Mouse (Mus musculus) lung, embryonic 16.5 days (tissue): Measurements from ENCODE around the gene Sbno2. TPM values are rescaled to one million over a fixed set of nuclear protein-coding genes. Genes with fewer than 3 reads are reported as not detected.
A peak's percentile ranks its signal among the peaks of the same experiment; 100 is the strongest.

Source experiments
- ATAC-seq: fragments of 200-750 bp; cut with Nextera tagmentation; 2 replicates; pipeline ENCODE4 v1.8.0; 2017; ENCODE audit warnings: low read depth, mild to moderate bottlenecking, moderate library complexity
- H3K27ac ChIP-seq: fragments of 300-500 bp; sonication (generic); 2 replicates; pipeline ENCODE4 v1.5.1; 2014; ENCODE audit warnings: mild to moderate bottlenecking, control low read depth, low read length
- H3K27me3 ChIP-seq: fragments of 300-500 bp; sonication (generic); 2 replicates; pipeline ENCODE4 v1.6.1; 2014; ENCODE audit warnings: low read depth, low read length, mixed read lengths; ENCODE audit not compliant: control insufficient read depth, insufficient read depth
- H3K36me3 ChIP-seq: fragments of 300-500 bp; sonication (generic); 2 replicates; pipeline ENCODE4 v1.6.1; 2014; ENCODE audit warnings: low read length; ENCODE audit not compliant: control insufficient read depth, insufficient read depth
- H3K4me1 ChIP-seq: fragments of 300-500 bp; sonication (generic); replicated peaks from 2 replicates; pipeline ENCODE4 v1.6.1; 2014; ENCODE audit warnings: low read length, mixed read lengths; ENCODE audit not compliant: control insufficient read depth, insufficient read depth
- H3K4me2 ChIP-seq: fragments of 300-500 bp; sonication (generic); 2 replicates; pipeline ENCODE4 v1.6.1; 2014; ENCODE audit warnings: low read depth, low read length, control low read depth
- H3K4me3 ChIP-seq: fragments of 300-500 bp; sonication (generic); 2 replicates; pipeline ENCODE4 v1.5.1; 2014; ENCODE audit warnings: mild to moderate bottlenecking, low read length, control low read depth
- H3K9ac ChIP-seq: fragments of 300-500 bp; sonication (generic); 2 replicates; pipeline ENCODE4 v1.6.1; 2014; ENCODE audit warnings: low read length, control low read depth
- H3K9me3 ChIP-seq: fragments of 300-500 bp; sonication (generic); 2 replicates; pipeline ENCODE4 v1.6.1; 2016; ENCODE audit warnings: low read length; ENCODE audit not compliant: control insufficient read depth
- WGBS: fragments of 180-500 bp; shearing (Covaris S2); extraction: QIAGEN DNeasy Blood & Tissue Kit; methylation state at CpG from one replicate; pipeline ENCODE4 v1.1.7; 2014; 5-methylcytosine and 5-hydroxymethylcytosine counted together
- polyA plus RNA-seq: library from polyadenylated mRNA; unstranded; fragments of >200 nt; fragmentation: Nextera tagmentation; extraction: Ambion mirVana; gene quantifications from 2 replicates; pipeline ENCODE4 v1.2.1, GENCODE M21; 2015

Sbno2 gene
- polyA plus RNA-seq, 1 experiment from 2014 or later = 18.7 TPM

- Histone ChIP-seq H3K27me3 (peaks cover 23% of the 10 kb centered on the region), H3K4me1 (peaks cover 46% of the 10 kb centered on the region), H3K9me3 (no peaks in the 10 kb centered on the region), H3K27ac (no peak overlapping the region), H3K36me3 (no peaks in the 10 kb centered on the region), H3K9ac (no peak overlapping the region), H3K4me3 (peak overlapping the region; percentile 15), H3K4me2 (no peak overlapping the region)
- ATAC-seq = no peak
- 83% methylated on average over 10 of the region's 10 CpGs for WGBS
These were observed 88.4 kb downstream of the Sbno2 start for GRCm38 (mm10) chr10:80016931-80017330.

DNA sequence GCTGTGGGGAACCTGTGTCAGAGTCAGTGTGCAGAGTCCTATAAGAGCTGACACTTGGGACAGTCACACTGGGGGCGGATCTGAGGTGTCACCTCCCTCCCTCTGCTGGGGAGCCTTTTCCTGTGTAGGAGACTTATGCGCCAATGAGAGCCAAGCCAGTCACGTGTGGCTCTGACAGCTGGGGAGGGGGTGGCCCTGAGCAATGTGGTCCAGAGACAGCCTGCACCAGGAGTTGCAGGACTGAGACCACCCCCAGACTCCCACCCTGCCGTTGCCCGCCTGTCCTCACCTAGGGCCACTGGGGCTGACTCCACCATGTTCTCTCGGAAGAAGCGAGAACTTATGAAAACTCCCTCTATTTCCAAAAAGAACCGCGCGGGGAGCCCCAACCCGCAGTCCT is 88.9 kb downstream of the Sbno2 start, which contains the start of gene Arhgap45:
Gene Arhgap45 (plus strand): TSS at position 143 of the 400 bp plus-strand sequence.
- no peak for ATAC-seq
- Histone ChIP-seq H3K4me3 (peak within 1 kb of the TSS; percentile 15), H3K4me2 (0 out of 2 replicates have a peak within 1 kb of the TSS, but pooled peaks have one; percentile 12), H3K9me3 (no peaks in the 10 kb centered on the region), H3K4me1 (peaks cover 46% of the 10 kb centered on the region), H3K27ac (peak within 1 kb of the TSS; percentile 41; the same call in 1 of the 2 replicates), H3K27me3 (peaks cover 23% of the 10 kb centered on the region), H3K36me3 (no peaks in the 10 kb centered on the region), H3K9ac (peak within 1 kb of the TSS; percentile 57)
- 67% methylated on average over 11 of the region's 11 CpGs for WGBS

GRCm38 (mm10) chr10:80015583-80015982 is 89.8 kb downstream of the Sbno2 start:
- Histone ChIP-seq H3K27ac (peak overlapping the region; percentile 41; the same call in 1 of the 2 replicates), H3K9ac (peak overlapping the region; percentile 57)

GRCm38 (mm10) chr10:80014484-80015290 is 90.7 kb downstream of the Sbno2 start:
- peaks cover 23% of the 10 kb centered on the region for H3K27me3 ChIP-seq
- WGBS = 25% methylated on average over 28 of the region's 28 CpGs
- no peak overlapping the region for H3K4me3 ChIP-seq
- H3K4me1 ChIP-seq = peaks cover 39% of the 10 kb centered on the region
- 0 out of 2 replicates have a peak overlapping the region, but pooled peaks have one; percentile 12 for H3K27ac ChIP-seq
- H3K9me3 ChIP-seq = peaks cover 6% of the 10 kb centered on the region; the same call in 1 of the 2 replicates
- H3K9ac ChIP-seq = no peak overlapping the region; the same call in 1 of the 2 replicates
- peak; percentile 18; the same call in 1 of the 2 replicates for ATAC-seq
- H3K4me2 ChIP-seq = peak overlapping the region; percentile 29; the same call in 1 of the 2 replicates
- peaks cover 10% of the 10 kb centered on the region; the same call in 1 of the 2 replicates for H3K36me3 ChIP-seq

More at GRCm38 (mm10) chr10:80015583-80015982, 89.8 kb downstream of the Sbno2 start:
- H3K27me3 ChIP-seq = peaks cover 23% of the 10 kb centered on the region
- H3K4me1 ChIP-seq = peaks cover 41% of the 10 kb centered on the region
- ATAC-seq = no peak
- H3K36me3 ChIP-seq = peaks cover 3% of the 10 kb centered on the region; the same call in 1 of the 2 replicates
- WGBS = 49% methylated on average over 10 of the region's 10 CpGs
- no peaks in the 10 kb centered on the region; the same call in 1 of the 2 replicates for H3K9me3 ChIP-seq
- H3K4me2 ChIP-seq = 0 out of 2 replicates have a peak overlapping the region, but pooled peaks have one; percentile 12
- H3K4me3 ChIP-seq = 0 out of 2 replicates have a peak overlapping the region, but pooled peaks have one; percentile 4

DNA sequence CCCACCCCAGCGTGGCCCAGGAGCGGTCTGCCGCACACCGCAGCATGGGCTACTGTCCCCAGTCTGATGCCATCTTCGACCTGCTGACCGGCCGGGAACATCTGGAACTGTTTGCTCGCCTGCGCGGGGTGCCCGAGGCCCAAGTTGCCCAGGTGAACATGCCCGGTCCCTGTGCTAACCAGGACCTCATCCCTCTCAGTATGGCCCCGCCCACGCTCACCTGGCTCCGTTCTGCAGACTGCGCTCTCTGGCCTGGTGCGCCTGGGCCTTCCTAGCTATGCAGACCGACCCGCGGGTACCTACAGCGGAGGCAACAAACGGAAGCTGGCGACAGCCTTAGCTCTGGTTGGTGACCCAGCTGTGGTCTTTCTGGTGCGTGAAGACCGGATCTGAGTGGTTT is 91.8 kb downstream of the Sbno2 start:
- peaks cover 30% of the 10 kb centered on the region for H3K4me1 ChIP-seq
- peaks cover 14% of the 10 kb centered on the region for H3K36me3 ChIP-seq
- H3K4me2 ChIP-seq = no peak overlapping the region
- peaks cover 6% of the 10 kb centered on the region; the same call in 1 of the 2 replicates for H3K9me3 ChIP-seq
- peaks cover 23% of the 10 kb centered on the region for H3K27me3 ChIP-seq
- no peak overlapping the region for H3K4me3 ChIP-seq
- no peak overlapping the region for H3K27ac ChIP-seq
- no peak for ATAC-seq
- no peak overlapping the region for H3K9ac ChIP-seq
- WGBS = 37% methylated on average over 25 of the region's 25 CpGs

DNA sequence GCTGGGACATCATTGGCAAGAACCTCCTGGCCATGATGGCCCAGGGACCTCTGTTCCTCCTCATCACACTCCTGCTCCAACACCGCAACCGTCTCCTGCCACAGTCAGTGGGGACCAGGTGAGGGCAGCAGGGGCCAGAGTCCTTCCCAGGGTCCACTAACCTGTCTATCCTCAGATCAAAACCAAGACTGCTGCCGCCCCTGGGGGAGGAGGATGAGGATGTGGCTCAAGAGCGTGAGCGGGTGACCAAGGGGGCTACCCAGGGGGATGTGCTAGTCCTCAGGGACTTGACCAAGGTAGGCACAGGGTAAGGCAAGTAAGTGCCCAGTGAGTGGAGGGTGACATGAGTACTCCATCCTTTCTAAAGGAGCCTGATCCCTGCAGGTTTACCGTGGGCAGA is 93.6 kb downstream of the Sbno2 start:
- Histone ChIP-seq H3K4me2 (no peak overlapping the region), H3K27ac (no peak overlapping the region), H3K9ac (no peak overlapping the region), H3K4me3 (no peak overlapping the region), H3K9me3 (peaks cover 6% of the 10 kb centered on the region; the same call in 1 of the 2 replicates), H3K27me3 (peaks cover 23% of the 10 kb centered on the region), H3K4me1 (peaks cover 29% of the 10 kb centered on the region), H3K36me3 (peaks cover 14% of the 10 kb centered on the region)
- WGBS = 86% methylated on average over 6 of the region's 6 CpGs
- no peak for ATAC-seq

Other genes starting within 250 kb of the Sbno2 start
- gene Prtn3, start 231.1 kb downstream of the Sbno2 start, polyA plus RNA-seq = 3.0 and 4.0 TPM in 2 replicates
- 22.6 and 26.4 TPM in 2 replicates for gene Plppr3, start 230.9 kb downstream of the Sbno2 start, polyA plus RNA-seq
- 0.26 and 1.2 TPM in 2 replicates for gene Elane, start 219.3 kb downstream of the Sbno2 start, polyA plus RNA-seq
- not detected in 2 replicates for gene Cfd, start 214.7 kb downstream of the Sbno2 start, polyA plus RNA-seq
- gene Med16, start 196.6 kb downstream of the Sbno2 start, polyA plus RNA-seq = 48.3 and 51.2 TPM in 2 replicates
- 12.8 TPM in 1 of 2 replicates, not detected in the other for gene Gm26602, start 194.7 kb downstream of the Sbno2 start, polyA plus RNA-seq
- 1.0 and 1.1 TPM in 2 replicates for gene Kiss1r, start 188.6 kb downstream of the Sbno2 start, polyA plus RNA-seq
- gene R3hdm4, start 184.4 kb downstream of the Sbno2 start, polyA plus RNA-seq = 151 and 155 TPM in 2 replicates
- 4.1 and 4.8 TPM in 2 replicates for gene Arid3a, start 178.5 kb downstream of the Sbno2 start, polyA plus RNA-seq
- gene Wdr18, start 145.4 kb downstream of the Sbno2 start, polyA plus RNA-seq = 76.7 and 83.0 TPM in 2 replicates
- 0.25 and 0.75 TPM in 2 replicates for gene Grin3b, start 134.9 kb downstream of the Sbno2 start, polyA plus RNA-seq
- 7.3 and 9.0 TPM in 2 replicates for gene Tmem259, start 121.2 kb downstream of the Sbno2 start, polyA plus RNA-seq
- gene Cnn2, start 117.0 kb downstream of the Sbno2 start, polyA plus RNA-seq = 401 and 405 TPM in 2 replicates
- 4.9 and 5.6 TPM in 2 replicates for gene Abca7, start 109.1 kb downstream of the Sbno2 start, polyA plus RNA-seq
- gene Arhgap45, start 88.9 kb downstream of the Sbno2 start, polyA plus RNA-seq = 18.1 and 21.8 TPM in 2 replicates
- gene Polr2e, start 65.8 kb downstream of the Sbno2 start, polyA plus RNA-seq = 194 and 210 TPM in 2 replicates
- 554 and 585 TPM in 2 replicates for gene Gpx4, start 58.4 kb downstream of the Sbno2 start, polyA plus RNA-seq
- gene Stk11, start 10.2 kb upstream of the Sbno2 start, polyA plus RNA-seq = 18.6 and 23.3 TPM in 2 replicates
- gene Atp5d, start 33.1 kb upstream of the Sbno2 start, polyA plus RNA-seq = 534 and 552 TPM in 2 replicates
- gene Cbarp, start 35.3 kb upstream of the Sbno2 start, polyA plus RNA-seq = 3.9 and 5.6 TPM in 2 replicates
- gene Midn, start 42.7 kb upstream of the Sbno2 start, polyA plus RNA-seq = 11.8 and 12.9 TPM in 2 replicates
- 73.4 and 83.4 TPM in 2 replicates for gene Cirbp, start 60.4 kb upstream of the Sbno2 start, polyA plus RNA-seq
- gene 1600002K03Rik, start 67.4 kb upstream of the Sbno2 start, polyA plus RNA-seq = 12.2 and 13.6 TPM in 2 replicates
- gene Efna2, start 73.9 kb upstream of the Sbno2 start, polyA plus RNA-seq = 11.0 and 12.1 TPM in 2 replicates
- 66.4 and 68.7 TPM in 2 replicates for gene Mum1, start 120.9 kb upstream of the Sbno2 start, polyA plus RNA-seq
- gene Ndufs7, start 143.6 kb upstream of the Sbno2 start, polyA plus RNA-seq = 313 and 320 TPM in 2 replicates
- 27.5 and 32.8 TPM in 2 replicates for gene Gamt, start 155.4 kb upstream of the Sbno2 start, polyA plus RNA-seq
- gene Dazap1, start 155.9 kb upstream of the Sbno2 start, polyA plus RNA-seq = 45.4 and 50.6 TPM in 2 replicates
- 915 and 939 TPM in 2 replicates for gene Rps15, start 186.9 kb upstream of the Sbno2 start, polyA plus RNA-seq
- gene Apc2, start 190.4 kb upstream of the Sbno2 start, polyA plus RNA-seq = 0.67 and 0.88 TPM in 2 replicates
- 49.2 and 51.8 TPM in 2 replicates for gene 2310011J03Rik, start 215.0 kb upstream of the Sbno2 start, polyA plus RNA-seq
- 4.2 and 4.3 TPM in 2 replicates for gene Pcsk4, start 223.9 kb upstream of the Sbno2 start, polyA plus RNA-seq
- 15.6 and 17.0 TPM in 2 replicates for gene Reep6, start 224.4 kb upstream of the Sbno2 start, polyA plus RNA-seq
- gene Adamtsl5, start 242.8 kb upstream of the Sbno2 start, polyA plus RNA-seq = 4.1 and 8.3 TPM in 2 replicates